Mouse (Mus musculus): Measurements from ENCODE around the gene Fscn2. TPM values are rescaled to one million over a fixed set of nuclear protein-coding genes. Genes with fewer than 3 reads are reported as not detected.

Fscn2 gene
- polyA plus RNA-seq, 2 experiments = 0.36 to 0.88 TPM

DNA sequence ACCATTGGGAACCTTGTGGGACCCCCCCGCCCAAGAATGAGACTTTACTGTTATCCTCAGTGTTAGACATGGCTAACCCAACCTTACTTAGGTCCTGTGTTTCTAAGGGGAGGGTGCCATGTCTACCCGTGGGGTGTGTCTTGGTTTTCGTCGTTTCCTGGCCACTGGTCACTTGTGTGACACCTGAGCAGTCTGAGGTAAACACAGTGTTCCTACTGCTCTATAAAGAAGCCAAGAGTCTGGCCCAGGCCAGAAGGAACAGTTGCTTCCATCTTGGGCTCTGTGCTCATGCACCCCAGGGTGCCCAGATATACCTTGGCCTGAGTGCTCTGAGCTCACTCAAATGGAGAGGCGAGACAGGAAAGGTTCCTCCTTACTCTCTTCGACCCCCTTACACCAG lies 1.6 kb downstream of the Fscn2 start:
- WGBS = 82% methylated on average over 6 of the region's 6 CpGs
- ATAC-seq (ENCODE audit: low FRiP score, low read depth) (no peak), DNase-seq (ENCODE audit: low spot score) (no peak)
- Histone ChIP-seq H3K36me3 (ENCODE audit: control insufficient read depth, insufficient read depth, low read length) (no peaks in the 10 kb centered on the region), H3K27me3 (ENCODE audit: control insufficient read depth, insufficient read depth, low read length) (no peaks in the 10 kb centered on the region), H3K4me1 (ENCODE audit: control insufficient read depth, insufficient read depth, low read length) (peaks cover 16% of the 10 kb centered on the region), H3K4me2 (replicated peaks; ENCODE audit: low read depth, low read length, severe bottlenecking) (no peak overlapping the region), H3K9ac (ENCODE audit: low read depth, low read length, severe bottlenecking) (no peak overlapping the region), H3K4me3 (replicated peaks; ENCODE audit: low read length) (no peak overlapping the region), H3K27ac (replicated peaks; ENCODE audit: low read depth, low read length) (no peak overlapping the region), H3K9me3 (ENCODE audit: control insufficient read depth, low read length) (no peaks in the 10 kb centered on the region)
- no peak for TF ChIP-seq POLR2A (IDR thresholded peaks at IDR 0.05; ENCODE audit: borderline replicate concordance, extremely low read depth, insufficient read depth, insufficient read length)

DNA sequence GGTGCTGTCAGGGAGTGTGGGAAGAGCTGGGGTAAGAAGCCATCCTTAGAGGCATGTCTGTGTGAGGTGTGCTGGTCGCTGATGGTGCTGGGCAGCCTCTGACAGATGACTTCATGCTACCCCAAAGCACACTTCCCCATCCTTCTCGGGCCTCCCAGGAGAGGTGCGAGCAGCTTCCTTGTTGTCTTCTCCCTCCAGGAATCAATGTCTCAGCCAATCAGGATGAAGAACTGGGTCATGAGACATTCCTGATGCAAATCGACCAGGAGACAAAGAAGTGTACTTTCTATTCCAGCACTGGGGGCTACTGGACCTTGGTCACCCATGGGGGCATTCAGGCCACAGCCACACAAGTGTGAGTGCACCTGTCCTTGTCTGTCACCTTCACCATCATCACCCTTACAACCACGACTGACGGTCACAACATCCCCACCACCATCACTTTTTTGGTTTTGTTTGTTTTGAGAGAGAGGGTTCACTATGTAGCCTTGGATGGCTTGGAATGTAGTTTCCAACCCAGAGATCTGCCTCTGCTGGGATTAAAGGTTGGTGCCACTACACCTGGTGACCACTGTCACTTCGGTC lies 5.2 kb downstream of the Fscn2 start:
- 41% methylated on average over 7 of the region's 7 CpGs for WGBS
- H3K4me1 ChIP-seq (ENCODE audit: control insufficient read depth, insufficient read depth, low read length) = no peaks in the 10 kb centered on the region

DNA sequence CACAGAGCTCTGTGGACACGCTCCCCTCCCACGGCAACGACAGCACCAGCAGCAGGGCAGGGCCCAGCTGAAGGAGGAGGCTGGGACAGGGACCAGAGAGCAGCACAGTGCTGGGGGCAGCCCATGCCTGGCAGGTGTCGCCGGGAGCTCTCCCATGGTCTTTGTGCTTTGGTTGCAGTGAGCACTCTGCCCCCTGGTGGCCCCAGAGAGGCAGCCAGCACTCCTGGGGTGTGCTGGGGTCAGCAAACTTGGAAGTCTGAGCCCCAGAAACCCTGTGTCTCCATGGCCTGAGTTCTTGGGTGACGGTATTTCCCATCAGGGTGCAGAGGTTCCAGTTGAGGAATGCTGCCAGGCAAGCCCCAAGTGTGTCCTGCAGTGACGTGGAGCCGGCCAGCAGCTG lies 8.3 kb downstream of the Fscn2 start:
- H3K4me2 ChIP-seq (replicated peaks; ENCODE audit: low read depth, low read length, severe bottlenecking) = no peak overlapping the region
- H3K4me1 ChIP-seq (ENCODE audit: control insufficient read depth, insufficient read depth, low read length) = no peaks in the 10 kb centered on the region
- no peak for DNase-seq (ENCODE audit: low spot score)
- H3K36me3 ChIP-seq (ENCODE audit: control insufficient read depth, insufficient read depth, low read length) = peaks cover 58% of the 10 kb centered on the region
- H3K27ac ChIP-seq (replicated peaks; ENCODE audit: low read depth, low read length) = no peak overlapping the region
- TF ChIP-seq POLR2A (IDR thresholded peaks at IDR 0.05; ENCODE audit: borderline replicate concordance, extremely low read depth, insufficient read depth, insufficient read length) = no peak
- H3K9me3 ChIP-seq (ENCODE audit: control insufficient read depth, low read length) = no peaks in the 10 kb centered on the region
- H3K9ac ChIP-seq (ENCODE audit: low read depth, low read length, severe bottlenecking) = no peak overlapping the region
- no peak overlapping the region for H3K4me3 ChIP-seq (replicated peaks; ENCODE audit: low read length)
- peak; percentile 66 for ATAC-seq (ENCODE audit: low FRiP score, low read depth)
- H3K27me3 ChIP-seq (ENCODE audit: control insufficient read depth, insufficient read depth, low read length) = no peaks in the 10 kb centered on the region
- WGBS = 36% methylated on average over 8 of the region's 8 CpGs

More for the DNA sequence above, 5.2 kb downstream of the Fscn2 start:
- ATAC-seq (ENCODE audit: low FRiP score, low read depth) (no peak), DNase-seq (ENCODE audit: low spot score) (no peak)
- Histone ChIP-seq H3K4me3 (replicated peaks; ENCODE audit: low read length) (no peak overlapping the region), H3K27ac (replicated peaks; ENCODE audit: low read depth, low read length) (no peak overlapping the region), H3K9me3 (ENCODE audit: control insufficient read depth, low read length) (no peaks in the 10 kb centered on the region), H3K4me2 (replicated peaks; ENCODE audit: low read depth, low read length, severe bottlenecking) (no peak overlapping the region), H3K9ac (ENCODE audit: low read depth, low read length, severe bottlenecking) (no peak overlapping the region), H3K27me3 (ENCODE audit: control insufficient read depth, insufficient read depth, low read length) (no peaks in the 10 kb centered on the region), H3K36me3 (ENCODE audit: control insufficient read depth, insufficient read depth, low read length) (peaks cover 27% of the 10 kb centered on the region)
- TF ChIP-seq POLR2A (IDR thresholded peaks at IDR 0.05; ENCODE audit: borderline replicate concordance, extremely low read depth, insufficient read depth, insufficient read length) = no peak

DNA sequence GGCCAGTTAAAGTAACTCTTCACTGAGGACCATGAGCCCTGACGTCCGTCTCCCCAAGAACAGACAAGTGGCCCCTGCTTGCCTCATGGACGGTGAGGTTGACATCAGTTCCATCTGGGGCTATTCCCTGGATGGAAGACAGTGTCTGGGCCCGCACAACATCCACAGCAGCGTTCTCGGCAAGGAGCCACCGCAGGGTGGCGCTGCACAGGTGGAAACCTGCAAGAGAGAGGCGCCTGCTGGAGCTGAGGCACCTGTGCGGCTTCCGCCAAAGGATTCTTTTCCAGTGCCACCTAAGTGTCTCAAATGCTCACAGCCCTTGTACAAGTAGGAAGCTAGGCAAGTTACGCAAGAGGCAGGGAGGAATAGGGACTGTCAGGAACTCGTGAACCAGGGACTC lies 11.7 kb downstream of the Fscn2 start:
- H3K4me2 ChIP-seq (replicated peaks; ENCODE audit: low read depth, low read length, severe bottlenecking) = no peak overlapping the region
- no peaks in the 10 kb centered on the region for H3K27me3 ChIP-seq (ENCODE audit: control insufficient read depth, insufficient read depth, low read length)
- no peak overlapping the region for H3K4me3 ChIP-seq (replicated peaks; ENCODE audit: low read length)
- WGBS = 63% methylated on average over 13 of the region's 13 CpGs
- no peaks in the 10 kb centered on the region for H3K9me3 ChIP-seq (ENCODE audit: control insufficient read depth, low read length)
- TF ChIP-seq POLR2A (IDR thresholded peaks at IDR 0.05; ENCODE audit: borderline replicate concordance, extremely low read depth, insufficient read depth, insufficient read length) = no peak
- H3K36me3 ChIP-seq (ENCODE audit: control insufficient read depth, insufficient read depth, low read length) = peaks cover 85% of the 10 kb centered on the region
- H3K27ac ChIP-seq (replicated peaks; ENCODE audit: low read depth, low read length) = no peak overlapping the region
- DNase-seq (ENCODE audit: low spot score) (no peak), ATAC-seq (ENCODE audit: low FRiP score, low read depth) (no peak)
- peaks cover 9% of the 10 kb centered on the region for H3K4me1 ChIP-seq (ENCODE audit: control insufficient read depth, insufficient read depth, low read length)
- H3K9ac ChIP-seq (ENCODE audit: low read depth, low read length, severe bottlenecking) = no peak overlapping the region

DNA sequence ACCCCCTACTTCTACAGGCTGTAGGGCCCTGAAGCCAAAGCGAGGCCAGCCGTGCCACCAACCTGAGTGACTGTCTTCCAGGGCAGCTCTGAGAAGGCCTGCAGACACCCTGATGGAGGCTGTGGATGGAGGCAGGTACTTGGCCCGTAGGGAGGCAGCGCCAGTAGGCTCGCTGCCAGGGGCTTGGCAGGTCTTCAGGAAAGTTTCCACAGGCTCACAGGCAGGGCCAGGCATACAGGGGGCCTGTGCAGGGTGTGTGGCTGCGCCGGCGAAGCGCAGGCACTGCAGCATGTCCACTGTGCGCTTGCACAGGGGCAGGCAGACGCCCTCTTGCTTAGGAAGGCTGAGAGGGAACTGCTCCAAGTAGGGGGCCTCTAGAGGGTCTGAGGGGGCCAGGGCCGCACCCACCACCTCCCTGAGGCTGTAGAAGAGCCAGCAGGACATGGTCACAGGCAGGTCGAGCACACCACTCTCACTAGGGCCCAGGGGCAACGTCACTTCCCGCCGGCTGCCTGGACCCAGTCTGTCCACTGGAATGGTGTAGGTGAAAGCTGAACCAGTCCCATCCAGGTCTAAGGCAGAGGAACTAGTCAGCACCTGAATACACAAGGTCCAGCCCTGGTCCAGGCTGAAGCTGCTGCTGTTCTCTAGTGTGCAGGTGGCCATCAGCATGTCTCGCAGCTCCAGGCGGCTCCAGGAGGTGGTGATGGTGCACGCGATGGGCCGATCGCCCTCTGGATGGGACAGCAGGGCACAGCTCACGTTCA lies 12.7 kb downstream of the Fscn2 start:
- no peak for DNase-seq (ENCODE audit: low spot score)
- peaks cover 82% of the 10 kb centered on the region for H3K36me3 ChIP-seq (ENCODE audit: control insufficient read depth, insufficient read depth, low read length)

More for the DNA sequence above, 12.7 kb downstream of the Fscn2 start:
- TF ChIP-seq POLR2A (IDR thresholded peaks at IDR 0.05; ENCODE audit: borderline replicate concordance, extremely low read depth, insufficient read depth, insufficient read length) = no peak
- no peak overlapping the region for H3K9ac ChIP-seq (ENCODE audit: low read depth, low read length, severe bottlenecking)
- WGBS = 86% methylated on average over 22 of the region's 23 CpGs
- H3K4me3 ChIP-seq (replicated peaks; ENCODE audit: low read length) = no peak overlapping the region
- no peaks in the 10 kb centered on the region for H3K27me3 ChIP-seq (ENCODE audit: control insufficient read depth, insufficient read depth, low read length)
- H3K4me2 ChIP-seq (replicated peaks; ENCODE audit: low read depth, low read length, severe bottlenecking) = no peak overlapping the region
- peaks cover 10% of the 10 kb centered on the region for H3K4me1 ChIP-seq (ENCODE audit: control insufficient read depth, insufficient read depth, low read length)
- H3K27ac ChIP-seq (replicated peaks; ENCODE audit: low read depth, low read length) = no peak overlapping the region
- no peak for ATAC-seq (ENCODE audit: low FRiP score, low read depth)
- H3K9me3 ChIP-seq (ENCODE audit: control insufficient read depth, low read length) = no peaks in the 10 kb centered on the region

Data from limb, embryonic 14.5 days (tissue).